Mouse (Mus musculus) G1E (cell line): ENCODE measurements at regions not wholly inside any gene's neighbourhood (a gene's known extent, or its start where the extent isn't known, plus 50 kb on each side); places are given as distances from the start of the nearest gene placed in this dataset.

Experiments used
- ATAC-seq: 2 replicates; pipeline ENCODE4 v1.8.0; 2016; ENCODE audit warnings: mild to moderate bottlenecking; ENCODE audit not compliant: insufficient number of reproducible peaks, poor library complexity, low FRiP score, severe bottlenecking; ENCODE audit errors: extremely low read depth
- DNase-seq: peaks from one replicate; pipeline ENCODE4 v3.0.0; 2012; ENCODE audit warnings: low spot score
- H3K27me3 ChIP-seq: 2 replicates; pipeline ENCODE4 v1.6.1; 2012; ENCODE audit warnings: mild to moderate bottlenecking, low read length, inconsistent platforms; ENCODE audit not compliant: insufficient read depth
- H3K36me3 ChIP-seq: replicated peaks from 2 replicates; pipeline ENCODE3; 2012; ENCODE audit warnings: mild to moderate bottlenecking, inconsistent platforms
- H3K4me1 ChIP-seq: 2 replicates; pipeline ENCODE4 v1.6.1; 2012; ENCODE audit warnings: low read depth, low read length, inconsistent platforms, mixed read lengths; ENCODE audit not compliant: insufficient read depth
- H3K4me3 ChIP-seq: 2 replicates; pipeline ENCODE4 v1.5.1; 2012; ENCODE audit warnings: low read depth, mild to moderate bottlenecking, inconsistent platforms, low read length, moderate library complexity, mixed read lengths
- H3K9me3 ChIP-seq: replicated peaks from 2 replicates; pipeline ENCODE4 v1.6.1; 2012; ENCODE audit warnings: inconsistent platforms
- CTCF ChIP-seq: IDR thresholded peaks from 2 replicates; pipeline ENCODE4 v1.5.1; 2012; ENCODE audit warnings: low read depth, low read length, inconsistent platforms, mixed read lengths
- GATA1 ChIP-seq: IDR thresholded peaks from 2 replicates; pipeline ENCODE4 v1.6.1; 2012; ENCODE audit warnings: borderline replicate concordance, low read length, inconsistent platforms, mixed read lengths
- GATA2 ChIP-seq: IDR thresholded peaks from 2 replicates; pipeline ENCODE4 v1.6.1; 2012; ENCODE audit warnings: low read depth, low read length, inconsistent platforms, borderline replicate concordance
- POLR2AphosphoS5 ChIP-seq: IDR thresholded peaks from 2 replicates; pipeline ENCODE4 v1.6.1; 2012; ENCODE audit warnings: low read depth, low read length, inconsistent platforms; ENCODE audit not compliant: insufficient replicate concordance
- TAL1 ChIP-seq: conservative IDR thresholded peaks from 2 replicates; pipeline ENCODE4 v1.6.1; 2012; ENCODE audit warnings: low read depth, low read length, inconsistent platforms, mixed read lengths

GRCm38 (mm10) chr10:60926632-60927031, 95.3 kb upstream of the Unc5b start:
- no peaks in the 10 kb centered on the region for H3K4me1 ChIP-seq
- ATAC-seq, result no peak
- H3K27me3 ChIP-seq, result no peaks in the 10 kb centered on the region
- TF ChIP-seq TAL1, result no peak
- H3K9me3 ChIP-seq, result peaks cover 76% of the 10 kb centered on the region
- DNase-seq, result no peak
- no peak overlapping the region for H3K4me3 ChIP-seq
- H3K36me3 ChIP-seq, result no peaks in the 10 kb centered on the region

DNA sequence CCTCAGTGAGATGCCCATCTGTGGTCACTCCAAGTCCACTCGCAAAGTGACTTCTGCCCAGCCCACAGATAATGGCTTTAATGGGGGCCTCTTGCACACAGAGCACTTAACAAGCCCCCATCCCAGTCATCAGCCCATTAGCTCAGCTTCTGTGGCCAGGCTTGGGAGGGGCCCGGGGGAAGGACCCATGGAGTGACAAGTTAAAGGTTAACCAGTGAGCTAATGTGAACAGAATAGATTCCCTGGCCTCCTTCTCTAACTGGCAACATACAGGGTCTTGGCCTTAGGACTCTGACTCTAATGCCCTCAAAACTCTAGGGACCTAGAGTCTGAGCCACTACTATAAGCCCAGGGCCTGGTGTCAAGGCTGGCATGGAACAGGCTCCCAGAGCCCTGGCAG, 94.3 kb upstream of the Unc5b start:
- Histone ChIP-seq H3K36me3 (no peaks in the 10 kb centered on the region), H3K4me3 (no peak overlapping the region), H3K4me1 (no peaks in the 10 kb centered on the region), H3K9me3 (peaks cover 72% of the 10 kb centered on the region), H3K27me3 (no peaks in the 10 kb centered on the region)
- ATAC-seq (no peak), DNase-seq (no peak)
- no peak for TF ChIP-seq GATA2
- TF ChIP-seq GATA1, result no peak
- no peak for TF ChIP-seq CTCF
- TF ChIP-seq POLR2AphosphoS5, result no peak
- TF ChIP-seq TAL1, result no peak

DNA sequence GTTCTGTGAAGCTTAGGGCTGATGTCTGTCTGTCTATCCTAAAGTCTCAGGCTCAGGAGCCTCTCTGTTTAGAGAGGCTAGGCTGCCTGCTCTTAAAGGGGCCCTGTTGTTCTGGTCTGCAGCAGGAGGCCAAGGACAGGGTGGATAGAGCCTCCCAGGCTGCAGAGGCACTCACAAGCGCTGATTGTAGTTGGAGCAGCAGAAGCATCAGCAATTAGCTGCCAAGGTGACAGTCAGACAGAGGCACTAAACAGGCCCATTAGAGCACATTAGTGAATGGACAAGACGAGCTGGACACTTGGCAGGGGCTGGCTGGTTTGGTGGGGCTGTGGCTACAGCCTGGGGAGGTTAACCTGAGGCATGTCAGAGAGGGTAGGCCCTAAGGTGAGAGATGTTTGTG, 93.8 kb upstream of the Unc5b start:
- no peak for TF ChIP-seq CTCF
- no peak for TF ChIP-seq GATA1
- no peak for TF ChIP-seq GATA2
- no peak for TF ChIP-seq POLR2AphosphoS5
- no peak for TF ChIP-seq TAL1
- Histone ChIP-seq H3K4me1 (no peaks in the 10 kb centered on the region), H3K9me3 (peaks cover 71% of the 10 kb centered on the region), H3K4me3 (no peak overlapping the region), H3K36me3 (no peaks in the 10 kb centered on the region), H3K27me3 (no peaks in the 10 kb centered on the region)
- DNase-seq, result no peak
- no peak for ATAC-seq

- no peaks in the 10 kb centered on the region for H3K36me3 ChIP-seq
- ATAC-seq (no peak), DNase-seq (no peak)
- H3K9me3 ChIP-seq, result peaks cover 62% of the 10 kb centered on the region
- H3K27me3 ChIP-seq, result no peaks in the 10 kb centered on the region
- no peaks in the 10 kb centered on the region for H3K4me1 ChIP-seq
- H3K4me3 ChIP-seq, result no peak overlapping the region
- TF ChIP-seq CTCF (no peak), POLR2AphosphoS5 (no peak), GATA1 (no peak), TAL1 (no peak), GATA2 (no peak)
These were observed 92.4 kb upstream of the Unc5b start for GRCm38 (mm10) chr10:60923806-60924205.

- no peak for ATAC-seq
- H3K4me3 ChIP-seq, result no peak overlapping the region
- TF ChIP-seq TAL1 (no peak), POLR2AphosphoS5 (no peak), GATA2 (no peak), GATA1 (no peak), CTCF (no peak)
- no peaks in the 10 kb centered on the region for H3K36me3 ChIP-seq
- peaks cover 65% of the 10 kb centered on the region for H3K9me3 ChIP-seq
- DNase-seq, result no peak
- no peaks in the 10 kb centered on the region for H3K27me3 ChIP-seq
- no peaks in the 10 kb centered on the region for H3K4me1 ChIP-seq
These were observed 89.2 kb upstream of the Unc5b start for GRCm38 (mm10) chr10:60920621-60921020.

GRCm38 (mm10) chr10:60918020-60918419, 86.6 kb upstream of the Unc5b start:
- H3K27me3 ChIP-seq, result no peaks in the 10 kb centered on the region
- DNase-seq (no peak), ATAC-seq (no peak)
- H3K36me3 ChIP-seq, result no peaks in the 10 kb centered on the region
- no peak for TF ChIP-seq POLR2AphosphoS5
- TF ChIP-seq CTCF, result no peak
- TF ChIP-seq GATA2, result no peak
- no peak for TF ChIP-seq GATA1
- no peak for TF ChIP-seq TAL1
- H3K4me1 ChIP-seq, result no peaks in the 10 kb centered on the region
- no peak overlapping the region for H3K4me3 ChIP-seq
- H3K9me3 ChIP-seq, result peaks cover 62% of the 10 kb centered on the region

- Histone ChIP-seq H3K9me3 (peaks cover 47% of the 10 kb centered on the region), H3K36me3 (no peaks in the 10 kb centered on the region), H3K4me1 (no peaks in the 10 kb centered on the region), H3K4me3 (no peak overlapping the region), H3K27me3 (no peaks in the 10 kb centered on the region)
- TF ChIP-seq CTCF, result no peak
- no peak for TF ChIP-seq GATA1
- no peak for TF ChIP-seq TAL1
- no peak for TF ChIP-seq POLR2AphosphoS5
- no peak for TF ChIP-seq GATA2
- ATAC-seq (no peak), DNase-seq (no peak)
These were observed 83.0 kb upstream of the Unc5b start for GRCm38 (mm10) chr10:60914391-60914790.
